Mouse (Mus musculus) testis, adult 2 months (tissue): ENCODE results near the gene Anp32a. TPM values are rescaled to one million over a fixed set of nuclear protein-coding genes. Genes with fewer than 3 reads are reported as not detected.

ENCODE experiments used
- H3K27ac ChIP-seq: fragments of 200-500 bp; 2 replicates; pipeline ENCODE4 v1.5.1; 2012; ENCODE audit warnings: low read depth, low read length; ENCODE audit not compliant: control insufficient read depth, insufficient read depth
- H3K27me3 ChIP-seq: fragments of 200-500 bp; 2 replicates; pipeline ENCODE4 v1.6.1; 2012; ENCODE audit warnings: mild to moderate bottlenecking, low read length, moderate library complexity; ENCODE audit not compliant: control insufficient read depth, insufficient read depth
- H3K36me3 ChIP-seq: fragments of 200-500 bp; 2 replicates; pipeline ENCODE4 v1.6.1; 2012; ENCODE audit warnings: mild to moderate bottlenecking, low read length; ENCODE audit not compliant: control insufficient read depth, insufficient read depth
- H3K4me1 ChIP-seq: fragments of 200-500 bp; 2 replicates; pipeline ENCODE4 v1.6.1; 2012; ENCODE audit warnings: low read length; ENCODE audit not compliant: control insufficient read depth, insufficient read depth
- H3K4me3 ChIP-seq: fragments of 200-500 bp; 2 replicates; pipeline ENCODE4 v1.5.1; 2012; ENCODE audit warnings: low read depth, mild to moderate bottlenecking, low read length, moderate library complexity, mixed read lengths; ENCODE audit not compliant: control insufficient read depth
- CTCF ChIP-seq: fragments of 200-500 bp; IDR thresholded peaks from 2 replicates; pipeline ENCODE4 v1.5.1; 2012; ENCODE audit warnings: low read depth, mild to moderate bottlenecking, inconsistent platforms, low read length, moderate library complexity; ENCODE audit not compliant: control insufficient read depth, insufficient read depth, insufficient replicate concordance
- POLR2A ChIP-seq: fragments of 200-500 bp; IDR thresholded peaks from 2 replicates; pipeline ENCODE4 v1.6.1; 2012; ENCODE audit warnings: low read depth, mild to moderate bottlenecking, inconsistent platforms, low read length, moderate library complexity; ENCODE audit not compliant: control insufficient read depth
- polyA plus RNA-seq: library from polyadenylated mRNA; depleted of rRNA; stranded (reverse); fragments of >200 nt; gene quantifications from 2 replicates; pipeline ENCODE4 v1.2.3, GENCODE M21; 2012; rRNA removed

Gene Anp32a
- 5.6 and 7.2 TPM in 2 replicates for polyA plus RNA-seq

DNA sequence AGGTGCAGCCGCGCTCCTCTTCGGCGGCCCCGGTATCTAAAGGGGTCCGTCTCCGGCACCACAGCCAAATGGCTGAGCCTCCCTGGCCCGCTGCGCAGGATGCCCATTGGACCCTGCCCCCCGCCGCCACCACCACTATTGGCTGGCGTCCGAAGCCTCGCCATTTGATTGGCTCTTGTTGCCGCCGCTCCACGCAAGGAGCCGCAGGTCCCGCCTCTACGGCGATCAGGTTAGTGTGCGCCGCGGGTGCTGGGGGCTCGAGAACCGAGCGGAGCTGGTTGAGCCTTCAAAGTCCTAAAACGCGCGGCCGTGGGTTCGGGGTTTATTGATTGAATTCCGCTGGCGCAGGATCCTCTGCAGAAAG lies at the start of gene Anp32a:
Anp32a (plus strand) TSS at position 171 of the 364 bp plus-strand sequence.
- Histone ChIP-seq H3K4me3 (peak within 1 kb of the TSS; percentile 83), H3K36me3 (no peaks in the 10 kb centered on the region), H3K4me1 (peaks cover 19% of the 10 kb centered on the region), H3K27ac (peak within 1 kb of the TSS; percentile 83), H3K27me3 (no peaks in the 10 kb centered on the region)
- no peak for TF ChIP-seq CTCF
- TF ChIP-seq POLR2A = peak; percentile 52

DNA sequence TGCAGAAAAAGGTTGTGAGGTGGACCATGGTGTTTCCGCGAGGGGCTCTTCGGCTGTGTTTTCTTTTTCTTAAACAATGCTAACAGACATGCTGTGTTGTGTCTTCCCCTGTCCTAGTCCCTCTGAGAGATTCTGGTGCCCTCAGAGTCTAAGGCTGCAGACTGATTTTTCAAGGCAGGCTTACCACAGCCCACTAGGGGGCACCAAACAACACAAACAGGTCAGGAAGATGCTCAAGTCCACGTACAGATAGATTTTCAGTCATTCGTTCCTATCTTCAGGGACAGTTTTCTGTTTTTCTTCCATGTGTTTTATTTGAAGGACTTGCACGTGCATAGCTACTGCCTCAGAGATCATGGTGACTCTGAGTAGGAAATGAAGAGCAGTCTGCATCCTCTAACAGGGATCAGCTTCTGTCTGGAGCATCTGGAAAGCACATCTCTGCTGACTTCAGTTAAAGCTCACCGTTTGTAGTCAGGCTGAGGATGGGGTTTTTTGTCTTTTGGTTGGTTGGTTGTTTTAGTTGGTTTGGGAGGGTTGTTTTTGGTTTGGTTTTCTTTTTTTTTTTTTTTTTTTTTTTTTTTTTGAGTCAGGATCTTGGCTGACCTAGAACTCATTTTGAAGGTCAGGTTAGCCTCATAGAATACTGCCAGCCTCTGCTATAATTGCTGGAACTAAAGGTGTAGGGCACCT lies 45.9 kb upstream of the Anp32a start:
- no peaks in the 10 kb centered on the region for H3K27me3 ChIP-seq
- no peak for TF ChIP-seq POLR2A
- TF ChIP-seq CTCF = peak; percentile 50; the same call in 1 of the 2 replicates
- no peaks in the 10 kb centered on the region for H3K36me3 ChIP-seq

GRCm38 (mm10) chr9:62296891-62297290 lies 44.2 kb upstream of the Anp32a start:
- TF ChIP-seq CTCF = no peak
- TF ChIP-seq POLR2A = no peak
- Histone ChIP-seq H3K4me3 (no peak overlapping the region), H3K4me1 (peaks cover 9% of the 10 kb centered on the region), H3K27me3 (no peaks in the 10 kb centered on the region), H3K36me3 (no peaks in the 10 kb centered on the region), H3K27ac (no peak overlapping the region)

More for the DNA sequence above, 45.9 kb upstream of the Anp32a start:
- Histone ChIP-seq H3K4me3 (peak overlapping the region; percentile 4), H3K4me1 (peaks cover 9% of the 10 kb centered on the region), H3K27ac (no peak overlapping the region)

GRCm38 (mm10) chr9:62315556-62315955 lies 25.5 kb upstream of the Anp32a start:
- H3K4me3 ChIP-seq = no peak overlapping the region
- no peaks in the 10 kb centered on the region for H3K4me1 ChIP-seq
- H3K36me3 ChIP-seq = no peaks in the 10 kb centered on the region
- no peak overlapping the region for H3K27ac ChIP-seq
- H3K27me3 ChIP-seq = no peaks in the 10 kb centered on the region
- TF ChIP-seq CTCF (no peak), POLR2A (no peak)

DNA sequence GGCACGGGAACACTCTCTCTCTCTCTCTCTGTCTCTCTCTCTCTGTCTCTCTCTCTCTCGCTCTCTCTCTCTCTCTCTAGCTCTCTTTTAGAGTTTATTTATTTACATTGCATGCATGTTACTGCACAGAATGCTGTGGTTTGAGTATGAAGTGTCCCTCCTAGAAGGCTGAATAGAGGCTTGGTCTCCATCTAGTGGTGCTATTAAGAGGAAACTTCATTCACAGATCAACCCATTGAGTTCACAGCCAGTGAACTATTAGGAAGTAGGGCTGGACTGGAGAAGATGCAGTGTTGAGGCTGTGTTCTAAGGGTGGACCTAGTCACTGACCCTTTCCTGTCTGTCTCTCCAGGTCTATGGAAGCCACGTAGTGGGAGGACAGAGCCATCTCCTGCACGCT lies 22.4 kb upstream of the Anp32a start:
- Histone ChIP-seq H3K4me1 (no peaks in the 10 kb centered on the region), H3K27ac (no peak overlapping the region), H3K36me3 (no peaks in the 10 kb centered on the region), H3K4me3 (no peak overlapping the region), H3K27me3 (no peaks in the 10 kb centered on the region)
- TF ChIP-seq CTCF = no peak
- no peak for TF ChIP-seq POLR2A

- H3K27ac ChIP-seq = no peak overlapping the region
- TF ChIP-seq POLR2A (no peak), CTCF (no peak)
- H3K4me1 ChIP-seq = no peaks in the 10 kb centered on the region
- no peaks in the 10 kb centered on the region for H3K36me3 ChIP-seq
- H3K4me3 ChIP-seq = no peak overlapping the region
- H3K27me3 ChIP-seq = no peaks in the 10 kb centered on the region
Observed at GRCm38 (mm10) chr9:62323816-62324215, 17.3 kb upstream of the Anp32a start.

DNA sequence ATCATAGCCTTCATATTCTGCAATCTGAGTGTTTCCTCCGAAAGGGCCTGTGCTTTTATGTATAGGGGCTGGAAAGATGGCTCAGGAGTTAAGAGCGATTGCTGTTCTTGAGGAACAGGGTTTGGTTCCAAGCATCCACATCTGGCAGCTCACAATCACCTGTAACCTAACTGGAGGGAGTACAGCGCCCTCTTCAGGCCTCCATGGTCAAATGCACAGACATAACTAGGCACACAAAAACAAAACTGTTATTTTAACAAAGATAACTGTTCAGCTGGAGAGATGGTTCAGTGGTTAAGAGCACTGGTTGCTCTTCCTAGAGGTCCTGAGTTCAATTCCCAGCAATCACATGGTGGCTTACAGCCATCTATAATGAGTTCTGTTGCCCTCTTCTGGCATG lies 15.1 kb upstream of the Anp32a start:
- H3K36me3 ChIP-seq = no peaks in the 10 kb centered on the region
- TF ChIP-seq POLR2A (no peak), CTCF (peak; percentile 32; the same call in 1 of the 2 replicates)
- no peak overlapping the region for H3K27ac ChIP-seq
- H3K4me3 ChIP-seq = no peak overlapping the region
- H3K27me3 ChIP-seq = no peaks in the 10 kb centered on the region
- no peaks in the 10 kb centered on the region for H3K4me1 ChIP-seq

GRCm38 (mm10) chr9:62334298-62334825 lies 6.7 kb upstream of the Anp32a start:
- H3K4me3 ChIP-seq = no peak overlapping the region
- no peaks in the 10 kb centered on the region for H3K36me3 ChIP-seq
- H3K4me1 ChIP-seq = peaks cover 5% of the 10 kb centered on the region
- H3K27me3 ChIP-seq = no peaks in the 10 kb centered on the region
- TF ChIP-seq POLR2A = no peak
- TF ChIP-seq CTCF = peak; percentile 35; the same call in 1 of the 2 replicates
- H3K27ac ChIP-seq = no peak overlapping the region
